Comparison of ENCODE assay signal across 10 mouse cellular contexts in the genomic region with DNA sequence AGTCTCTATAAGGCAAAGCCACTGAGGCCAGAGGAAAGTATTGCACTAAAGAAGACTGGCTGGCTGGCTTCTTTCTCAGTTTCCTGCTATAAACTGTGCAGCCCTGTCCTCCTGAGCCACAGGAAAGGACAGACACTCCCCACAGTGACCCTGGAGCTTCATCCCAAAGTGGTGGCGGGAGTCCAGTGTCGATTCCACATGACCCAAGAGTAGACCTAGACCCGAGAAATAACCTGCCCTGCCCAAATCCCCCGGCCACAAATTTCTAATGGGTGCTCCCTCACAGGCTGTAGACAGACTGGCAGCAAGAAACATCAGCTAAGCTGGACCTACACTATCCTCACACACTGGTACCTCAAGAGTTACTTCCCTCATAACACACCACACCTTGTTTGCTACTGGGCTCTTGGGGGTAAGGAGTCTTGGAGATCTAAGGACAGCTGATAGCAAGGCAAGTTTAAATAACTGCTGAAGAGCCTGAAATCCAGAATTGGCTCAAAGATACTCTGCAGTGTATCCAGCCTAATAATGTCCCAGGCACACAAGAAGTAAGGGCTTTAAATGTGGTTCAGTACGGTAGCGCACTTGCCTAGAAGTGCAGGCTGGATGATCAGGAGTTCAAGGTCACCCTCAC. TPM values are rescaled to one million over a fixed set of nuclear protein-coding genes. Genes with fewer than 3 reads are reported as not detected.
DNase-seq lines count a peak whose midpoint lies in the region; ATAC-seq and TF ChIP-seq lines count a peak whose summit lies in the region.
"Had no signal": no experiment of that assay in that cellular context is flagged by ENCODE, and none has a peak within 500 bp of the region (broad histone marks: within the 10 kb centered on the region; RNA-seq: fewer than 3 reads in every experiment).

No protein-coding gene starts in this region.

- TF ChIP-seq EP300 in stomach, postnatal 0 days (optimal IDR thresholded peaks at IDR 0.05) = no peak

- H3K9ac ChIP-seq in hindbrain, embryonic 13.5 days = no peak overlapping the region
- H3K9ac ChIP-seq in hindbrain, embryonic 11.5 days (ENCODE audit: low read depth, low read length) = no peak overlapping the region
- H3K9ac ChIP-seq in intestine, embryonic 15.5 days = no peak overlapping the region
- no peak overlapping the region for H3K9ac ChIP-seq in stomach, postnatal 0 days (ENCODE audit: low read length)

- no peak for TF ChIP-seq CTCF in stomach, postnatal 0 days (IDR thresholded peaks at IDR 0.05; ENCODE audit: low read depth)

- H3K4me1 ChIP-seq in hindbrain, embryonic 13.5 days (replicated peaks) = peaks cover 58% of the 10 kb centered on the region
- H3K4me1 ChIP-seq in hindbrain, embryonic 11.5 days (replicated peaks; ENCODE audit: control insufficient read depth, insufficient read depth, low read length) = peaks cover 8% of the 10 kb centered on the region
- H3K4me1 ChIP-seq in intestine, embryonic 15.5 days (replicated peaks) = peaks cover 54% of the 10 kb centered on the region
- H3K4me1 ChIP-seq in stomach, postnatal 0 days (replicated peaks; ENCODE audit: control insufficient read depth, insufficient read depth) = peaks cover 7% of the 10 kb centered on the region; the same call in 1 of the 2 replicates

- DNase-seq in hindbrain, embryonic 11.5 days (ENCODE audit: low spot score) = no peak
- peak; percentile 42 for DNase-seq in lung, postnatal 36 days
- no peak for DNase-seq in lung, postnatal 10 days
- no peak for DNase-seq in stomach, postnatal 0 days (ENCODE audit: low spot score)
- DNase-seq in urinary bladder, postnatal 14 days (ENCODE audit: low spot score) = no peak
- DNase-seq: adrenal gland, adult 8-10 months; left cerebral cortex, postnatal 4 days had no signal

- no peak for ATAC-seq in hindbrain, embryonic 13.5 days (ENCODE audit: low FRiP score)
- ATAC-seq in hindbrain, embryonic 11.5 days (ENCODE audit: low FRiP score) = no peak
- ATAC-seq in intestine, embryonic 15.5 days = no peak
- ATAC-seq in stomach, postnatal 0 days (ENCODE audit: low FRiP score, low TSS enrichment) = no peak

- H3K27ac ChIP-seq in hindbrain, embryonic 13.5 days = 0 out of 2 replicates have a peak overlapping the region, but pooled peaks have one; percentile 2
- H3K27ac ChIP-seq in hindbrain, embryonic 11.5 days (ENCODE audit: low read depth, low read length) = no peak overlapping the region
- H3K27ac ChIP-seq in intestine, embryonic 15.5 days = peak overlapping the region; percentile 95
- H3K27ac ChIP-seq in stomach, postnatal 0 days (replicated peaks) = peak overlapping the region; percentile 83

- H3K4me2 ChIP-seq in hindbrain, embryonic 13.5 days = no peak overlapping the region
- H3K4me2 ChIP-seq in hindbrain, embryonic 11.5 days (replicated peaks; ENCODE audit: low read depth, low read length) = no peak overlapping the region
- no peak overlapping the region for H3K4me2 ChIP-seq in intestine, embryonic 15.5 days (replicated peaks)
- no peak overlapping the region for H3K4me2 ChIP-seq in stomach, postnatal 0 days (replicated peaks; ENCODE audit: low read depth)

- 88% methylated on average over 6 of the region's 6 CpGs for WGBS in hindbrain, embryonic 13.5 days
- 85% methylated on average over 6 of the region's 6 CpGs for WGBS in hindbrain, embryonic 11.5 days
- WGBS in intestine, embryonic 15.5 days = 72% methylated on average over 6 of the region's 6 CpGs
- WGBS in stomach, postnatal 0 days = 66% methylated on average over 6 of the region's 6 CpGs

- H3K36me3 ChIP-seq in hindbrain, embryonic 13.5 days = no peaks in the 10 kb centered on the region
- no peaks in the 10 kb centered on the region for H3K36me3 ChIP-seq in hindbrain, embryonic 11.5 days (ENCODE audit: control insufficient read depth, insufficient read depth, low read length)
- no peaks in the 10 kb centered on the region for H3K36me3 ChIP-seq in intestine, embryonic 15.5 days
- H3K36me3 ChIP-seq in stomach, postnatal 0 days (ENCODE audit: control insufficient read depth, insufficient read depth, low read length) = no peaks in the 10 kb centered on the region

- peaks cover 19% of the 10 kb centered on the region; the same call in 1 of the 2 replicates for H3K27me3 ChIP-seq in hindbrain, embryonic 13.5 days
- H3K27me3 ChIP-seq in hindbrain, embryonic 11.5 days (ENCODE audit: control insufficient read depth, insufficient read depth, low read length) = no peaks in the 10 kb centered on the region
- H3K27me3 ChIP-seq in intestine, embryonic 15.5 days (replicated peaks) = no peaks in the 10 kb centered on the region
- no peaks in the 10 kb centered on the region for H3K27me3 ChIP-seq in stomach, postnatal 0 days (ENCODE audit: control insufficient read depth, insufficient read depth, low read length)
- H3K27me3 ChIP-seq: CH12.LX had no signal

- H3K4me3 ChIP-seq in hindbrain, embryonic 13.5 days = no peak overlapping the region
- H3K4me3 ChIP-seq in hindbrain, embryonic 11.5 days (ENCODE audit: low read depth, low read length) = no peak overlapping the region
- H3K4me3 ChIP-seq in intestine, embryonic 15.5 days (replicated peaks) = no peak overlapping the region
- H3K4me3 ChIP-seq in stomach, postnatal 0 days (ENCODE audit: low read depth, low read length) = no peak overlapping the region

- no peaks in the 10 kb centered on the region for H3K9me3 ChIP-seq in hindbrain, embryonic 13.5 days
- no peaks in the 10 kb centered on the region for H3K9me3 ChIP-seq in hindbrain, embryonic 11.5 days (ENCODE audit: control insufficient read depth, low read length)
- H3K9me3 ChIP-seq in intestine, embryonic 15.5 days = no peaks in the 10 kb centered on the region
- no peaks in the 10 kb centered on the region for H3K9me3 ChIP-seq in stomach, postnatal 0 days (ENCODE audit: control insufficient read depth, low read length)

RNA-seq across cellular contexts. Expression of a gene that starts 1.7 kb away (rescaled TPM):
- polyA plus RNA-seq in hindbrain, embryonic 13.5 days (2015; fragmentation: Nextera tagmentation; extraction: Ambion mirVana) = 24.8 and 25.1 TPM in 2 replicates
- polyA plus RNA-seq in hindbrain, embryonic 11.5 days (2014; fragmentation: Nextera tagmentation; extraction: Ambion mirVana) = 14.5 and 21.2 TPM in 2 replicates
- 19.9 and 20.0 TPM in 2 replicates for polyA plus RNA-seq in intestine, embryonic 15.5 days (2015; fragmentation: Nextera tagmentation; extraction: Ambion mirVana)
- 11.1 and 12.1 TPM in 2 replicates for polyA plus RNA-seq in stomach, postnatal 0 days (2015; fragmentation: Nextera tagmentation; extraction: Ambion mirVana)
